Mouse (Mus musculus): Measurements from ENCODE around the gene Cntf. TPM values are rescaled to one million over a fixed set of nuclear protein-coding genes. Genes with fewer than 3 reads are reported as not detected.
"Not testable (repeated sequence)": the region's sequence is repeated elsewhere in the genome, so short reads cannot be mapped to it uniquely, and the experiment has no call there.

Gene Cntf
- total RNA-seq, 4 experiments from 2014 or later, result 3.2 to 4.3 (median 3.4) TPM

- no peak for DNase-seq (ENCODE audit: low spot score in 2 of 2)
Measured at GRCm38 (mm10) chr19:12762212-12763130, 3.0 kb downstream of the Cntf start.

- peak in 1 of 2 experiments; percentile 22 for DNase-seq (ENCODE audit: low spot score in 2 of 2)
Measured at GRCm38 (mm10) chr19:12759656-12760055, 5.8 kb downstream of the Cntf start.

GRCm38 (mm10) chr19:12758936-12759478, 6.4 kb downstream of the Cntf start:
- DNase-seq (ENCODE audit: low spot score in 2 of 2), result no peak

- DNase-seq (ENCODE audit: low spot score in 2 of 2), result no peak
Measured at GRCm38 (mm10) chr19:12756286-12756685, 9.1 kb downstream of the Cntf start.

- DNase-seq (ENCODE audit: low spot score in 2 of 2), result no peak
Measured at GRCm38 (mm10) chr19:12731950-12732349, 33.5 kb downstream of the Cntf start.

- no peak for DNase-seq (ENCODE audit: low spot score in 2 of 2)
Measured at GRCm38 (mm10) chr19:12731036-12731435, 34.4 kb downstream of the Cntf start.

GRCm38 (mm10) chr19:12725851-12726250, 39.6 kb downstream of the Cntf start:
- no peak for DNase-seq (ENCODE audit: low spot score in 2 of 2)

GRCm38 (mm10) chr19:12722308-12722707, 43.1 kb downstream of the Cntf start:
- DNase-seq (ENCODE audit: low spot score in 2 of 2), result no peak

- DNase-seq (ENCODE audit: low spot score in 2 of 2), result not testable (repeated sequence)
Measured at GRCm38 (mm10) chr19:12721596-12721995, 43.8 kb downstream of the Cntf start.

GRCm38 (mm10) chr19:12720919-12721318, 44.5 kb downstream of the Cntf start:
- DNase-seq (ENCODE audit: low spot score in 2 of 2), result not testable (repeated sequence)

GRCm38 (mm10) chr19:12720463-12720862, 45.0 kb downstream of the Cntf start:
- DNase-seq (ENCODE audit: low spot score in 2 of 2), result no peak

- no peak for DNase-seq (ENCODE audit: low spot score in 2 of 2)
Measured at GRCm38 (mm10) chr19:12719189-12719588, 46.2 kb downstream of the Cntf start.

Other genes starting within 250 kb of the Cntf start
- 1 to 10 TPM; 1.3 to 3.1 (median 1.8) TPM for gene Fam111a, start 219.9 kb downstream of the Cntf start, total RNA-seq (2022)
- gene Gm4952, start 165.7 kb downstream of the Cntf start, total RNA-seq (2022), result under 1 TPM in 1 of 4 experiments, not detected in 3; 0.14 TPM
- not detected for gene Glyat, start 132.3 kb downstream of the Cntf start, total RNA-seq (2022)
- gene Olfr1442, start 95.2 kb downstream of the Cntf start, total RNA-seq (2022), result not detected
- not detected for gene Olfr1443, start 87.5 kb downstream of the Cntf start, total RNA-seq (2022)
- not detected for gene Keg1, start 69.8 kb downstream of the Cntf start, total RNA-seq (2022)
- gene Zfp91, start 30.5 kb upstream of the Cntf start, total RNA-seq (2022), result 10 to 100 TPM; 85.2 to 96.0 (median 91.8) TPM
- gene Lpxn, start 30.6 kb upstream of the Cntf start, total RNA-seq (2022), result 1 to 10 TPM; 1.5 to 3.8 (median 2.1) TPM
- not detected for gene Gm5244, start 81.0 kb upstream of the Cntf start, total RNA-seq (2022)
- not detected for gene Olfr1444, start 91.7 kb upstream of the Cntf start, total RNA-seq (2022)
- not detected for gene Olfr1445, start 118.2 kb upstream of the Cntf start, total RNA-seq (2022)
- not detected for gene Olfr1446, start 127.9 kb upstream of the Cntf start, total RNA-seq (2022)
- not detected for gene Olfr1447, start 138.1 kb upstream of the Cntf start, total RNA-seq (2022)
- not detected for gene Olfr1448, start 158.8 kb upstream of the Cntf start, total RNA-seq (2022)
- gene Olfr1449, start 165.2 kb upstream of the Cntf start, total RNA-seq (2022), result not detected
- not detected for gene Olfr1450, start 184.6 kb upstream of the Cntf start, total RNA-seq (2022)
- not detected for gene Olfr1451, start 229.4 kb upstream of the Cntf start, total RNA-seq (2022)